Mouse (Mus musculus) gastrocnemius, postnatal 36 days (tissue): ENCODE data around the gene St3gal2. TPM values are rescaled to one million over a fixed set of nuclear protein-coding genes. Genes with fewer than 3 reads are reported as not detected.

Source experiments
- DNase-seq, 2 experiments: peaks; one replicate each; pipeline ENCODE4 v3.0.0; 2022
- intact Hi-C: fragments of 180-260 bp; cut with DNase I; formaldehyde crosslinking; loops from one replicate; pipeline ENCODE4 v1.15.1; 2025
- long read RNA-seq, 2 experiments: library from polyadenylated mRNA; stranded (forward); transcript quantifications; one replicate each; pipeline ENCODE4 v2.0.0; 2021
- total RNA-seq, 2 experiments: library from RNA; stranded (reverse); gene quantifications; 2 replicates each; pipeline ENCODE4 v1.2.3; 2021

The St3gal2 gene
- 10 to 100 TPM; 47.1 to 48.8 TPM for total RNA-seq
- long read RNA-seq, experiment 1, full-length matches to known transcripts = 12 of 31 reads
- long read RNA-seq, experiment 1, partial matches to known transcripts = 14 of 31 reads
- long read RNA-seq, experiment 1, other reads (novel, unspliced or antisense) = 5 of 31 reads
- long read RNA-seq, experiment 2, full-length matches to known transcripts = 10 of 30 reads
- long read RNA-seq, experiment 2, partial matches to known transcripts = 7 of 30 reads
- long read RNA-seq, experiment 2, other reads (novel, unspliced or antisense) = 13 of 30 reads

- peak; percentile 81 to 86 for DNase-seq
- intact Hi-C loops = loop anchor here (2.0 kb wide), 1 partner anchor 17 kb away; no protein-coding TSS in a partner anchor
These were observed at the start of gene St3gal2 for GRCm38 (mm10) chr8:110919341-110920031. Gene St3gal2, plus strand, starts transcription at chr8:110919922.

DNA sequence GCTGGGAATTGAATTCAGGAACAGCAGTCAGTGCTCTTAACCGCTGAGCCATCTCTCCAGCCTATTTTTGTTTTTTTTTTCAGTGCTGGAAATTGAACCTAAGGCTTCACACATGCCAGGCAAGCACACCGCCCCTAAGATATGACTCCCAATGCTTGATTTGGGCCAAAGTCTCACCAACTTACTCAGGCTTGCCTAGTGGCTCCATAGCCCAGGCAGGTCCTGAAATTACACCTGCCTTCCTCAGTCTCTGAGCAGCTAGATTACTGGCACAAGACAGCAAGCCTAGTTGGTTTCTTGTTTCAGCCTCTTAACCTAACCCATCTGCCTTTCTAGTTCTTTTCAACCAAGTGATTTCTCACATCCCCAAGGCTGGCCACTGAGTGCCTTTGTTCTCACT is 49.2 kb upstream of the St3gal2 start:
- intact Hi-C loops = no loop called here
- DNase-seq = no peak

DNA sequence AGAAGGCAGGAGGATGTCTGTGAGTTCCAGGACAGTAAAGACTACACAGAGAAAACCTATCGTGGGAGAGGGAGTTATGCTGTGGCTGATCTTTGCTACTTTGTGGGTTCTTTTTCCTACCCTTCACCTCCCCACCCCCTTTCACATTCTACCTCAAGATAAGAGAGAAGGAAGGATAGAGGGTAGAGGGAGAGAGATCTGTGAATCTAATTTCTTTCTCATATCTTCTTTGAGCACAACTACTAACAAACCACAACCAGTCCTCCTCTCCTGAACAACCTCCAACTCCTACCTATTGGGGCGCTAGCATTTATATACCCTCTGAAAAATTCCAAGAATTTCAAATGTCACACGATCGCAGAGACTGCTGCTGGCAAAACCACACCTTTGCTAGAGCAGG is 41.9 kb upstream of the St3gal2 start:
- intact Hi-C loops = no loop called here

DNA sequence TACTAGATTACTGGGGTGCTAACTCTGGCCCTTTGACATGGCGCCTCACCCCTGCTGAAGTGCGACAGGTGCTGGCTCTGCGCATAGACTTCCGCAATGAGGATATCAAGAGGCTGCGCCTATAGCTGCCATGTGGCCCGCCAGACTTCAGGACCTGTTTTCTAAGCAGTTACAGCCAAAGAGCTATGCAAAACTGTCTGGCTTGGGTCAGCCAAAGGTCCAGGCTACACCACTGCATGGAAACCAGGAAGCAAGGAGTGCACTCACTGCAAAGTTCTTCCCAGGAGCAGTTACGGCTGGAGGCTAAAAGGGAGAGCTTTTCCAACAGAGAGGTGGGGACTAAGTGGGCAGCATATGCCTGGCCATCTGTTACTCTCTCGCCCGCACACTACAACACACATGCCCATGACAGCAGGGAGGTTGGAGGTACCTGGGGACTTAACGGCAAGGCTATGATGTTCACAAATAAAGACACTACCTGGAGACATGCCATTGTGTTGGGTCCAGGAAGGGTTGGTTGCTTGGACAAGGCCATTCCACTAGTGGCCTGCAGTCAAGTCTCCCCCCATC is 37.9 kb upstream of the St3gal2 start:
- no peak for DNase-seq
- intact Hi-C loops = no loop called here

More for the DNA sequence above, 41.9 kb upstream of the St3gal2 start:
- no peak for DNase-seq

- DNase-seq = no peak
- intact Hi-C loops = no loop called here
These were observed 35.9 kb upstream of the St3gal2 start for GRCm38 (mm10) chr8:110883824-110884223.

GRCm38 (mm10) chr8:110886634-110887033 is 33.1 kb upstream of the St3gal2 start:
- intact Hi-C loops = no loop called here
- no peak for DNase-seq

- no peak for DNase-seq
These were observed 32.2 kb upstream of the St3gal2 start for GRCm38 (mm10) chr8:110887551-110887950.

GRCm38 (mm10) chr8:110888441-110888840 is 31.3 kb upstream of the St3gal2 start:
- intact Hi-C loops = no loop called here
- no peak for DNase-seq

More at GRCm38 (mm10) chr8:110887551-110887950, 32.2 kb upstream of the St3gal2 start:
- intact Hi-C loops = no loop called here

GRCm38 (mm10) chr8:110888860-110889259 is 30.9 kb upstream of the St3gal2 start:
- intact Hi-C loops = no loop called here
- peak; percentile 31 to 39 for DNase-seq

GRCm38 (mm10) chr8:110889904-110890470 is 29.7 kb upstream of the St3gal2 start:
- no peak for DNase-seq
- intact Hi-C loops = no loop called here

DNA sequence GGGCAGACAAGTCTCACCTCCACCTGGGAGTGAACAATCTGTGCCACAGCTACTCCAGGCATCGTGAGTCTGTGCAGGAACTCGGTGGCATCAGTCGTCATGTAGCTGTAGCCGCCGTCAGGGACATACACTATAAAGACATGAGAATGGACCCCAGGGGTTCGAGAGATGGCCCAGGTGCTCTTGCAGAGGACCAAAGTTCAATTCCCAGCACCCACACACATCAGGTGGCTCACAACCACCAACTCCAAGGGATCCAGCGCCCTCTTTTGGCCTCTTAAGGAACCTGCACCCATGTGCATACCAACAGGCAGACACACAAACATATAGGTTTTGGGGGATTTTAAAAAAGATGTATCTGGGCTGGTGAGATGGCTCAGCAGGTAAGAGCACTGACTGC is 27.7 kb upstream of the St3gal2 start:
- intact Hi-C loops = no loop called here
- DNase-seq = no peak

DNA sequence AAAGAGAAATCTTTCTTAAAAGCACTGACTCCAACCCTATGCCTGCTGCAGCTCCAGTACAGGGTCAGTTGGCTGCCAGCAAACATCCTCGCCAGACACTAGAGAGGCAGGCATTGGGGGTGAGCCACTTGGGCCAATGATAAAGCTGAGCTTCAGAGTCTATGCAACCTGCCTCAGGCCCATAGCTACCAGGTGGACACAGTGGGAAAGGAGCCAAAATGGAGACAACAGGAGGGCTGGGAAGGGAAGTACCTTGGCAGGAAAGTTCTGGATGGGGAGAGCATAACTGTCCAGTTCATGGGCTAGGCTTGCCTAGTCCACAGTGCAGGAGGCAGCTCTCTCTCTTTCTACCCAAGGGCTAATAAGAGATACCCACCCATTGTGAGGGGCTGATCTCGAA is 26.8 kb upstream of the St3gal2 start:
- intact Hi-C loops = no loop called here
- DNase-seq = no peak

- DNase-seq = no peak
- intact Hi-C loops = no loop called here
These were observed 24.9 kb upstream of the St3gal2 start for GRCm38 (mm10) chr8:110894851-110895250.

DNA sequence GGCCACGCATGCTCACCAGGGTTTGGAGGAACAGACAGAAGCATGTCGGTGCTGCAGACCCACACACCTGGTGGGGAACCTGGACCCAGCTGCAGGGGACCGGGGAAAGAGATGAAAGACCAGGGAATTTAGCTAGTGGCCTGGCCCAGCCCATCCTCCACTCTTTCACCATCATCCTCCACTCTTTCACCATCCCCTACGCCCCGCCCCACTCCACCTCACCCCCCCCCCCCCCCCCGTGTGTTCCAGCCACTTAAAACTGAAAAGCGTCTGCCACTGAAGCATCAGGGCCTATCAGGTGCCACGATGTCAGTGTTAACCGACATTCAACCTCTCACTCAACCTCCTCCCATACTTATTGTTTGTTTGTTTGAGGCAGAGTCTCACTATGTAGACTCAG is 24.5 kb upstream of the St3gal2 start:
- intact Hi-C loops = no loop called here
- no peak for DNase-seq

GRCm38 (mm10) chr8:110895812-110896211 is 23.9 kb upstream of the St3gal2 start:
- DNase-seq = no peak
- intact Hi-C loops = no loop called here

DNA sequence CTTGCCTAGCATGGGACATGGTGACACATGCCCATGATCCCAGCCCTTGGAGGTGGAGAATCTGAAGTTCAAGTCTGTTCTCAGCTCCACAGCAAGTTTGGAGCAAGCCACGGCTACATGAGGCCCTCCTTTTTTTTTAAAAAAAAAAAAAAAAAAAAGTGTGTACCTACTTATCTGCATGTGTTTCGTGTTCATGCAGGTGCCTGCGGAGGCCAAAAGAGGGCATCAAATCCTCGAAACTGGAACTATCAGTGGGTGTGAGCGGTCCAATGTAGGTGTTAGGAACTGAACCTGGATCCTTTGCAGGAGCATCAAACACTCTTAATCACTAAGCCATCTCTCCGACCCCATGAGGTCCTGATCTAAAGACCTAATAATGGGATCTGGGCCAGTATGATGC is 22.2 kb upstream of the St3gal2 start:
- no peak for DNase-seq

GRCm38 (mm10) chr8:110901056-110901455 is 18.7 kb upstream of the St3gal2 start:
- intact Hi-C loops = no loop called here
- no peak for DNase-seq

More for the DNA sequence above, 22.2 kb upstream of the St3gal2 start:
- intact Hi-C loops = no loop called here

DNA sequence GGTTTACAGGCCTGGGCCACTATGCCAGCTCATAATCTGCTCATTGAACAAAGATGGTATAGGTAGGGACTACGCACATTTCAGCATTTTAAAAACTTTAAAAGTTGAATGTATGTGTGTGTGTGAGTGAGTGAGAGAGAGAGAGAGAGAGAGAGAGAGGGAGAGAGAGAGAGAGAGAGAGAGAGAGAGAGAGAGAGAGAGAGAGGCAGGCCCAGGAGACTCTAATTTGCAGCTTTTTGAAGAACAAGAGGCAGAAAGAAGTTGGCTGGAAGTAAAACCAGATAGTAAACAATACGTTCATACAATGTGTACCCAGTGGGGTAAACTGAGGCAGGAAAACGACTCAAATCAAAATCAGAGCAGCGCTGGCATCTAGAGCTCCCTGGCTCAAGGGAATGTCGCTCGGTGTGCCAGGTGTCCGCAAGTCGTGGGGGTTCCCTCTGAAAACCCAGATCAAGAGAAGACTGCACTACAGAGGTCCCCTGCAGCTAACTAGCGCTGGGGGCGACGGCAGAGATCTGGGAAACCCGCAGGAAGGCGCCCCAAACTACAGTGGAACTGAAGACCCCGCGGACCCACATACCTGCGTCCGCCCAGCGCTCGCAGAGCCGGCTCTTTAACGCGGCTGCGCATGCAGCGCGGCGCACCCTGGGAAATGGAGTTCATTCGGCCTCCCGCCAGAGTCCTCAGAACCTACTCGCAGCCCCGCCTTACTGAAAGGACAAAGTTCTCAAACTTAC is 17.7 kb upstream of the St3gal2 start, which contains the start of gene Fuk:
Fuk (minus strand) TSS at position 650 of the 740 bp plus-strand sequence.
- DNase-seq = peak; percentile 68 to 70

DNA sequence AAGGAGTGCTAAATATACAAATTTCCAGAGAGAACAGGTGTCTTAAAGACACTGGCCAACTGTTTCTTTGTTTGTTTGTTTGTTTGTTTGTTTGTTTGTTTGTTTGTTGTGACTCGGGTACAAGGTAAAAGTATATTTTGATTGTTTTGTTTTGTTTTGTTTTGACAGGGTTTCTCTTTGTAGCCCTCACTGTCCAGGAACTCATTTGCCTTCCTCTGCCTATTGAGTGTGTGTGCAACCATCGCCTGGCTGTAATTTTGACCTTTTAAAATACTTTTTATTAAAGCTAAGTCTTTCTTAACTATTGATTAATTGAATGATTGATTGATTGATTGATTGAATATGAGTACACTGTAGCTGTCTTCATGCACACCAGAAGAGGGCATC is 17.1 kb upstream of the St3gal2 start:
- intact Hi-C loops = no loop called here
- DNase-seq = no peak

More for the DNA sequence above, 17.7 kb upstream of the St3gal2 start, which contains the start of gene Fuk:
- intact Hi-C loops = no loop called here

- intact Hi-C loops = loop anchor here (5.0 kb wide), 1 partner anchor 62 kb away; no protein-coding TSS in a partner anchor
- DNase-seq = no peak
These were observed 14.3 kb upstream of the St3gal2 start for GRCm38 (mm10) chr8:110905404-110905803.
